Mouse (Mus musculus) forebrain, embryonic 12.5 days (tissue): ENCODE measurements around the gene Mup1. TPM values are rescaled to one million over a fixed set of nuclear protein-coding genes. Genes with fewer than 3 reads are reported as not detected.
"Not testable (repeated sequence)": the region's sequence is repeated elsewhere in the genome, so short reads cannot be mapped to it uniquely, and the experiment has no call there.

Source experiments
- ATAC-seq: fragments of 200-750 bp; cut with Nextera tagmentation; 2 replicates; pipeline ENCODE4 v1.8.0; 2017; ENCODE audit warnings: moderate TSS enrichment; ENCODE audit not compliant: low FRiP score
- H3K27ac ChIP-seq: fragments of 300-500 bp; sonication (generic); 2 replicates; pipeline ENCODE4 v1.5.1; 2016; ENCODE audit warnings: mild to moderate bottlenecking
- H3K27me3 ChIP-seq: fragments of 300-500 bp; sonication (generic); 2 replicates; pipeline ENCODE4 v1.6.1; 2016; ENCODE audit warnings: mild to moderate bottlenecking
- H3K36me3 ChIP-seq: fragments of 300-500 bp; sonication (generic); replicated peaks from 2 replicates; pipeline ENCODE4 v1.6.1; 2016; ENCODE audit warnings: mild to moderate bottlenecking
- H3K4me1 ChIP-seq: fragments of 300-500 bp; sonication (generic); 2 replicates; pipeline ENCODE4 v1.6.1; 2016
- H3K4me2 ChIP-seq: fragments of 300-500 bp; sonication (generic); 2 replicates; pipeline ENCODE4 v1.6.1; 2016; ENCODE audit warnings: mild to moderate bottlenecking, moderate library complexity
- H3K4me3 ChIP-seq: fragments of 300-500 bp; sonication (generic); replicated peaks from 2 replicates; pipeline ENCODE4 v1.5.1; 2016; ENCODE audit warnings: mild to moderate bottlenecking
- H3K9ac ChIP-seq: fragments of 300-500 bp; sonication (generic); 2 replicates; pipeline ENCODE4 v1.6.1; 2016; ENCODE audit warnings: mild to moderate bottlenecking
- H3K9me3 ChIP-seq: fragments of 300-500 bp; sonication (generic); 2 replicates; pipeline ENCODE4 v1.6.1; 2016
- WGBS: fragments of 180-500 bp; shearing (Covaris S2); methylation state at CpG from one replicate; pipeline ENCODE4 v1.1.7; 2016; 5-methylcytosine and 5-hydroxymethylcytosine counted together
- polyA plus RNA-seq: library from polyadenylated mRNA; unstranded; fragments of >200 nt; fragmentation: Nextera tagmentation; extraction: Ambion mirVana; gene quantifications from 2 replicates; pipeline ENCODE4 v1.2.1, GENCODE M21; 2016

Mup1 gene
- not detected in 2 replicates for polyA plus RNA-seq

DNA sequence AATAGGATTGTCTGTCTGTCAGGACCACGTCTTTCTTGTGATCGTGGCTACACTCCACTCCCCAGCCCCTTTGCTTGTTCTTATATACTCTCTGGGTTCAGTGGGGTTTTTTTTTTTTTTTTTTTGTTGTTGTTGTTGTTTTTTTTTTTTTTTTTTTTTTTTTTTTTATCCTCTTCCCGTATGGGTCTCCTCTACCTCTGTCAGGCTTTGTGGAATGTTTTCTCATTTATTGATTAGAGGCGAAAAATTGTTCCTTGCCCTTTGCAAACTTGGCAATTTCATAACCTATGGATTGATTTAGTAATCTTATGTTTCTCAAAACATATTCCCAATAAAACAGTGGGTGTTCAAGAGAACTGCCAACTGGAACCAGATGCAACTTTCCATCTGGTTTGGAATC lies at the start of gene Mup1:
Mup1 (minus strand) TSS at position 101 of the 400 bp plus-strand sequence.
- not testable (repeated sequence) for H3K27ac ChIP-seq, H3K4me3 ChIP-seq, H3K9ac ChIP-seq, H3K9me3 ChIP-seq, ATAC-seq, H3K4me1 ChIP-seq, H3K36me3 ChIP-seq, H3K4me2 ChIP-seq, H3K27me3 ChIP-seq
- WGBS, result 98% methylated on average over 2 of the region's 4 CpGs

Other genes with a start within 250 kb of the Mup1 start
- not detected in 2 replicates for gene Mup9, start 80.0 kb downstream of the Mup1 start, polyA plus RNA-seq
- gene Mup10, start 80.2 kb upstream of the Mup1 start, polyA plus RNA-seq, result not detected in 2 replicates
- not detected in 2 replicates for gene Mup11, start 160.5 kb upstream of the Mup1 start, polyA plus RNA-seq
- gene Mup12, start 239.4 kb upstream of the Mup1 start, polyA plus RNA-seq, result not detected in 2 replicates